Mouse (Mus musculus) embryonic fibroblast, embryonic 13.5 days (primary cell): Measurements from ENCODE around the gene Wdr27.

Experiments used
- CTCF ChIP-seq: IDR thresholded peaks from 2 replicates; pipeline ENCODE4 v1.5.1; 2011; ENCODE audit warnings: mild to moderate bottlenecking, control low read depth, low read length, moderate library complexity, borderline replicate concordance; ENCODE audit not compliant: insufficient read depth
- POLR2A ChIP-seq: IDR thresholded peaks from 2 replicates; pipeline ENCODE4 v1.6.1; 2011; ENCODE audit warnings: low read depth, mild to moderate bottlenecking, control low read depth, low read length, moderate library complexity

- no peak for TF ChIP-seq POLR2A
- no peak for TF ChIP-seq CTCF
Observed at GRCm38 (mm10) chr17:14817975-14818374, 125.0 kb downstream of the Wdr27 start.
